Mouse (Mus musculus) splenic B cell, adult 2 months (primary cell): ENCODE measurements at regions not wholly inside any gene's neighbourhood (a gene's known extent, or its start where the extent isn't known, plus 50 kb on each side); places are given as distances from the start of the nearest gene placed in this dataset.
"Not testable (repeated sequence)": the region's sequence is repeated elsewhere in the genome, so short reads cannot be mapped to it uniquely, and the experiment has no call there.

Experiments
- DNase-seq: peaks from one replicate; pipeline ENCODE4 v3.0.0-alpha.2; 2011; ENCODE audit warnings: low read depth, low spot score
- H3K27me3 ChIP-seq: 2 replicates; pipeline ENCODE4 v1.6.1; 2012; ENCODE audit warnings: mild to moderate bottlenecking, low read length, moderate library complexity, mixed read lengths; ENCODE audit not compliant: control insufficient read depth, poor library complexity, insufficient read depth, severe bottlenecking
- H3K36me3 ChIP-seq: 2 replicates; pipeline ENCODE4 v1.6.1; 2012; ENCODE audit warnings: mild to moderate bottlenecking, low read length, moderate library complexity, mixed read lengths; ENCODE audit not compliant: control insufficient read depth, poor library complexity, insufficient read depth, severe bottlenecking

DNA sequence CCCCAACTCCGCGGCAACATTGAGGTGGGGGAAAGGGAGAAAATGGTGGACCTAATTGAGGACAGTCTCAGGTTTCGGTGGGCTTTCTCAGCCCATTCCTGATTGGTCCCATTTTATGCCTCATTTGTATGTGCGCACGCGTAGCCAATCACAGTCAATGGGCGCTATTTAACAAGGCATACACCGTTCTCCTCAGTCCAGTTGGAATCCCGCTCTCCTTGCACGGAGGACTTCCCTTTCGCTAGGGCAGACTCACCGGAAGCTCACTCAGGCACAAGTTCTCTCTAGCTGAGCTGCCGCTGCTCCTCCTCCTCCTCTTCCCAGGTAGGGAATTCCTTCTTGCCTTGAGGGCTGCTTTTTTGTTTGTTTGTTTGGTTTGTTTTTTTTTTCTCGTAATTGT lies 193.9 kb downstream of the Tpra1 start:
- no peak for DNase-seq
- Histone ChIP-seq H3K27me3 (no peaks in the 10 kb centered on the region; the same call in 1 of the 2 replicates), H3K36me3 (no peaks in the 10 kb centered on the region)

DNA sequence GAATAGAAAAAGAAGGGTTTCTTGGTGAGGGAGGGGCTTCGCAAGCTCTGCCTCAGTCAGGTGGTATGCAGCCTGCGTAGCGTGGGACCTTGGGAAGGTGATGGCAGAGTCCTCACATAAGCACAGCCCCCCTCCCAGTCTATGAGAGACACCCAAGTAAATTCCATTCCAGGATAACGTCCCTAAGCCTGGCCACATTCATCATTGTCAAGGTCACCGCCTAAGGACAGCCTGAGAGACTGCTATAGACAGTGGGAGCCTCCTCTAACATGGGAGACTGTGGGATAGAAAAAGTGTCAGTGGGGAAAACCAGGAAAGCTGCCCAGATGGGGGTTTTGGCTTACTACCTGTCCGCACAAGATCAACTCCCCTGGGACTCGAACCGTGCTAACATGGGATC lies 195.5 kb downstream of the Tpra1 start:
- DNase-seq: no peak
- H3K27me3 ChIP-seq: no peaks in the 10 kb centered on the region; the same call in 1 of the 2 replicates
- H3K36me3 ChIP-seq: no peaks in the 10 kb centered on the region

DNA sequence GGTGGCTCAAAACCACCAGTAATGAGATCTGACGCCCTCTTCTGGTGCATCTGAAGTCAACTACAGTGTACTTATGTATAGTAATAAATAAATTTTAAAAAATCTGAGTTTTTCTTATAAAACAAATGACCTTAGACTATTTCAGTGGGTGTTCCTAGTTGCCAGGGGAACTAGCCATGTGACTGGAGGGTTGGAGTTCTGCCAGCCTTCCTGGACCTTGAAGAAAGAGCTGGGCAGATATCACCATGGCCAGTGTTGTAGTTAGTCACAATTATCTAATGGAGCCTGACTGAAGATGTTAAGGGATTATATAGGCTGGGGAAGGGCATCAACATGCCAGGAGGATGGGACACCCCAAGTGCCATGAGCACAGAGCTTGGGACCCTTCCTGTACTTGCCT lies 217.2 kb downstream of the Tpra1 start:
- DNase-seq: no peak
- no peaks in the 10 kb centered on the region for H3K36me3 ChIP-seq
- no peaks in the 10 kb centered on the region for H3K27me3 ChIP-seq

DNA sequence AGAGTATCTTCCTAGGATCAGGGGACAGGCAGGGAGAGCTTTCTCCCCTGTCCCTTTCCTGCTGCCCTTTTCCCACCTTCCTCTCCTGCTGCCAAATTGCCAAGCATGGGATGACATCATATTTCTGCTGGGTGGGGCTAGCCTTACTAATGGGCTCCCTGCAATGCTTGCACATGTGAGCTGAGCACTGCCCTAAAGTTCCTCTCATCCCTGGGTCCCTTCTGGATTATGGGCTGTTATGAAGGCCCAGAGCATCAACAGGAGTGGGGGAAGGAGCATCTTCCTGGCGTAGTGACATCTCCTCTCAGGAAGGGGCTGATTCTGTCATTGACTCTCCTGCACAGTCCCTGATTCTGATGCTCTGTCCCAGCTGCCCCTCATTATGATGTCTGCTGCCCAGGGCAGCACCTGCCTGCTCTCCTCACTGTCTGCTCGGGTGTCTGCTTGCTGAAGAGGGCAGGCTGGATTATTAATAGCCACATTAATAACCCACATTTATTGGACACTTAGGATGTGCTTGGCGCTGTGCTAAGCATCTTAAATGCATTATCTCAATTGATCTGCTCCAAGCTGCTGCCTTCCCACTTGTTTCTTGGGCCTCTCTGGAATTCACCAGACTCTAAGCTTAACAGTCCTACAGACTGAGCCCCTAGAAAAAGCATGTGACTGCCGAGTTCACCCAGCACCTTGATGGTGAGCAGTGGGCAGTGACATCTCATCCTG lies 219.1 kb downstream of the Tpra1 start:
- Histone ChIP-seq H3K36me3 (no peaks in the 10 kb centered on the region), H3K27me3 (no peaks in the 10 kb centered on the region)
- no peak for DNase-seq

DNA sequence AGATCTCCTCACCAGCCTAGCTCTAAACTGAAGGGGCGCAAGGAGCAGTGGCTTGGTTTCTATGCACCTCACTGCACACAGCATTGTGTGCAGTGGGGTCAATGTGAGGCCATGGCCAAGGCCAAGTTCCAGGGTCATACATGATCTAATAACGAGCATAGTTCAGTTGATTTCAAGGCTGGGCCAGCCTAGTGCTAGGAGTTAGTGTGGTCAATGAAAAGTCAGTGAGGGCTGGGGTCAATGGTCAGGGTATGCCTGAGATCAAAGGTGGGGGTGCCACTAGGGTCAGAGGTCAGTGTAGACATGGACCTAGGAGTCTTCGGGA lies 219.7 kb downstream of the Tpra1 start:
- H3K27me3 ChIP-seq: no peaks in the 10 kb centered on the region
- DNase-seq: no peak
- no peaks in the 10 kb centered on the region for H3K36me3 ChIP-seq

DNA sequence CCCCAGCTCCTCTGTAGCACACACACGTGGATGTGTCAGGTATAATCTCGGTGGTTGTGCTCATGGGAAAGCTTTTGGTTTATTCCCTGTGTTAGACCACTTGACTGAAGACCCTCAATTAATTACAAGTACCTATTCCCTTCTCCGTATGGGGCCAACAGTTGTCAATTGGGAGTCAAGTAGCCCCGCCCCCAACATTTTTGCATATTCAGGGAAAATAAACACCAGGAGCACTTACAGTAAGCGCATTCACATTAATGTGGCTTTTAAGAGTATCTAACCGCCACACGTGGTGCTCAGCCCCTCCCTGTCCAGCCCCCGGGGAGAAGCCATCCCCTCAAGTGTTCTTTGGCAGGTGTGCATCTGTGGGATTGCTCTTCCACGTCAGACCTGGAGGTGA lies 223.9 kb downstream of the Tpra1 start:
- 0 out of 2 replicates have a peak, but pooled peaks cover 2% of the 10 kb centered on the region for H3K27me3 ChIP-seq
- no peaks in the 10 kb centered on the region for H3K36me3 ChIP-seq
- no peak for DNase-seq

DNA sequence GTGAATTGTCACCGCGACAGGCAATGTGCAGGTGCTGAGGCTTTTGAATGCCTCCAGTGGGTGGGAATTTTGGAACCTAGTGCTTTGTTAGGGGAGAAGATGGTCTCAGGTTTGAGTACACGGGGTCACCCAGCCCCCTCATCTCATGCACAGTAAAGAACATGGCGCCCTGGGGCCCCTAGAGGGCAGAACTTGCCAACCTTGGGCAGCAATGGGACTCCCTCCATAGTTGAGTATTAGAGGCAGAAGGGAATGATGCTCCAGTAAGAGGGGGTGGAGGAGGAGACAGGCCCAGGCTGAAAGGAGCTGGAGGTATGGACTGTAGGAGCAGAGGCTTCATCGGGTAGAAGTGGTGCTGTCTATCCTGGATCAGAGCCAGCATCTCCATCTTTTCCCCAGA lies 226.1 kb downstream of the Tpra1 start:
- not testable (repeated sequence) for DNase-seq, H3K27me3 ChIP-seq, H3K36me3 ChIP-seq

DNA sequence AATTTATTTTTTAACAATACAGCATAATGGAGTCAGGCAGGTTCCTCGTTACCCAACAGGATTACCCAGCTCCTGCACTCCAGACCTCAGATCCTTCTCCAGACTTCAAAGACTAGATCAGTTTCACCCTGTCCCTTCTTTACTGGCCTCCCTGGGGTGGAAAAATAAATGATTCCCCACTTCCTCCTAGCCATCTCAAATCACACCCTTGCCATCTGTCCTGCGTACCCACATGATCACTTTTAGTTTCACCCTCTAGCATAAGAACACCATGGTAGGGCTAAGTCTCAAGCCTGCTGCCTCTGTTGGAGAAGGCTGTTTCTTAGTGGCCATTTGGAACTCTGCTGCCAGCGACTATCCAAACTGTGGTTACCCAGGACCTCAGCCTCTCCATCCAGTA lies 222.0 kb downstream of the Plxna1 start:
- H3K36me3 ChIP-seq: no peaks in the 10 kb centered on the region
- no peak for DNase-seq
- H3K27me3 ChIP-seq: no peaks in the 10 kb centered on the region; the same call in 1 of the 2 replicates

DNA sequence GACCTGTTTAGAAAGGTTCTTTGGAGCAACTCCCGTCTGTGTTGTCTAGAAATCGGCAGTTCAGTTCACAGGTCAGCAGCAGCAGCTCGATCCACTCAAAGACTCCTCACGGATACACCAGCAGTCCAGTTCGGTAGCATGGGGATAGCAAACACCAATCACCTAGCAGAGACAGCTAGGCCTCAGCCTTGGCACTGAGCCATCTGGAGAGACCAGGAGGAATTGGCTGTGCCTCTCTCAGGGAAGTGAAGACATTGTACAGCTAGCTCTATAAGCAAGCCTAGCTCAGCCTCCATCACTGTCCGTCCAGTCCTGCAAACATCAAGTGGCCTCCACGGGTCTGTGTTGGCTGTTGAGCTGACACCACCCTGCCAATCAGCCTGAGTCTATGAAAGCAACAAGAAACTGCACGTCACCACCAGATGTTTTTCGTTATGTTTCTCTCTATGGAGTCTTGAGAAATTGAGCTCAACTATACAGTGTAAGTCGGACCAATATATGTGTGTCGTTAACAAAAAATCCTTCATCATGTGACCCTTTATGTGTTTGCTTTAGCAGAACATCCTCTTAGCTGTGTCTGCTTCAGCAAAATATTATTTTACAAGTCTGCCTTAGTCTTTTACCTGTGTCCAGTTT lies 209.3 kb downstream of the Plxna1 start:
- Histone ChIP-seq H3K27me3 (no peaks in the 10 kb centered on the region), H3K36me3 (no peaks in the 10 kb centered on the region)
- no peak for DNase-seq

DNA sequence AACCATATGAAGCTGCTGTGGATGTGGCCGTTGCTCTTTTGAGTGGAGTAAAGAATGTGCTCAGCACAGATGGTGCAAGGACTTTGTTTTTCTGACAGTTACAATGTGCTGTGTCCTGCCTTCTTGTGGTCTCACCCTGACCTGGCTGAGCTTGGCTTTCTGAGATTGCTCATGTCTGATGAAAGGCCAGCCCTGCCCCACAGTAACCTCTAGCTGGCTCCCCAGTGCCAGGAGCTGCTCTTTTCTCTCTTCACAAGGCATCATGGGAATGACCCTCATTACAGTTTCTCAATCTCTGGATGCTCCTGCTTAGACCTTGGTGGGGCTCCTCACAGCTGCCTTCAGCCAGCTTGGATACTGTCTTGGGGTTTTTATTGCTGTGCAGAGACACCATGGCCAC lies 204.9 kb downstream of the Plxna1 start:
- DNase-seq: no peak
- Histone ChIP-seq H3K36me3 (no peaks in the 10 kb centered on the region), H3K27me3 (no peaks in the 10 kb centered on the region)

DNA sequence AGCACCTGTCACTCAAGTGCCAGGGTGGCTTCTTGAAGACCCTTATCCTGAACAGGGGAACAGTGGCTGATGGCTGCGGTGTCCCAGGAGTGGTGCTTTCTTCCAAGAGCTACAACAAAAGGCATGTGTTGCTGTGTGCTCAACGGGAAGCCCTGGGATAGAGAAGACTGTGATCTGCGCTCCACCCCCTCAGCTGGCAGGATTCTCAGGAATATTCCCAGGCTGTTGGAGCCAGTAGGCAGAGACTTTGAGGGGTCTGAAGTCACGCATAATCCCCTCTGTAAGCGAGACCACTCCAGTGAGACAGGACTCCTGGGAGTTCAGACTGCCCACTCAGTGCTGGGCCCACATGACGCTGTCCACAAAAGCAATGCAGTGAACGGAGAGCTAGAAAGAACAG lies 202.4 kb downstream of the Plxna1 start:
- H3K27me3 ChIP-seq: no peaks in the 10 kb centered on the region
- DNase-seq: no peak
- H3K36me3 ChIP-seq: no peaks in the 10 kb centered on the region

DNA sequence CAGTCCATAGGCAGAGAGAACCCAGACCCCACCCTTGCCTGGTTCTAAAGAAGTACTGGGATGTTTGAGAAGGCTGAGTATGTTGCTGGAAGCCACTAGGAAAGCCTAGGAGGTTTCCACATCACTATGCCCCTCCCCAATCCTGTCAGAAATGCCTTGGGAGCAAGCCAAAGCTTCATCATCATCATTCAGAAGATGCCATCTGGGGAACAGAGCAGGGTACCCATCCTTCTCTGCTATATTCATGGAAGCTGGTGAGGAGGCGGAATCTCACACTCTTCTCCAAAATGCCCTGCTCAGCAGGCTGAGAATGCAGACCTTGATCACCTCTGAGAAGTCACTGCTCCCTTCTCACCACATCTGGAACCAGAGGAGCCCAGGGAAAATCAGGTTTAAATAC lies 200.7 kb downstream of the Plxna1 start:
- H3K27me3 ChIP-seq: no peaks in the 10 kb centered on the region
- no peaks in the 10 kb centered on the region for H3K36me3 ChIP-seq
- DNase-seq: no peak

DNA sequence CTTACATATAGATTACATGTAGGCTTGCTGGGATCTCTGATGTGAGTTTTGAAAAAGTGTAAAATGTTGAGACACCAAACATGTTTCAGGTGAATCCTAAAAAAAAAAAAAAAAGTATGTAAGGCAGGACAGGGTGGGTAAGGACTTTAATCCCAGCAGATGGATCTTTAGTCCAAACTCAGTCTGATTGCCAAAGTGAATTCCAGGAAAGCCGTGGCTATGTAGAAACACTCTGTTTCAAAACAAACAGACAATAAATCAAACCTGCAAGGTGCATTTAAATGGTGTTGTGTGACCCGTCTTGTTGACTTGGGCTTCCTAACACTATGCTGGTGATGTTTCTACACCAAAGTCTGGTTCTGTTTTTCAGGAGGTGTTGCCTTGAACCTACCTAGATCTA lies 192.9 kb downstream of the Plxna1 start:
- no peak for DNase-seq
- no peaks in the 10 kb centered on the region for H3K27me3 ChIP-seq

DNA sequence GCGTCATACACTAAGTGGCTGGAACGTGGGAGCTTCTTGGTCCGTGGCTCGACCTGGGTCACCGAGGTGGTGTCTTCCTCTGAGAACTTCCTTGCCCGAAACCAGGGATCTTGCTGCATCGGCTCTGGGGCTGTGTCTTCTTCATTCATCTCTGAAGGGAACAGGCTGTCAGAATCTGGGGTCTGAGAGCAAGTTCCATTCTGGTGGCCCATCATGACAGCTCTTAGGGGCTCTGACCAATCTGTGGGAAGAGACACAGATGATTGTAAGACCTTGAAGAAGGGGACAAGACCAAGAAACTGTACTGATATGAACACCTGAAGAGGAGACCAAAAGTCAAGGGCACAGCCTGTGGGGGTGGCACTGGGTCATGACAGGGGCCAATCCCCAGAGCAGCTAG lies 177.5 kb downstream of the Plxna1 start:
- not testable (repeated sequence) for H3K36me3 ChIP-seq, DNase-seq, H3K27me3 ChIP-seq

More for the DNA sequence above, 192.9 kb downstream of the Plxna1 start:
- no peaks in the 10 kb centered on the region for H3K36me3 ChIP-seq

DNA sequence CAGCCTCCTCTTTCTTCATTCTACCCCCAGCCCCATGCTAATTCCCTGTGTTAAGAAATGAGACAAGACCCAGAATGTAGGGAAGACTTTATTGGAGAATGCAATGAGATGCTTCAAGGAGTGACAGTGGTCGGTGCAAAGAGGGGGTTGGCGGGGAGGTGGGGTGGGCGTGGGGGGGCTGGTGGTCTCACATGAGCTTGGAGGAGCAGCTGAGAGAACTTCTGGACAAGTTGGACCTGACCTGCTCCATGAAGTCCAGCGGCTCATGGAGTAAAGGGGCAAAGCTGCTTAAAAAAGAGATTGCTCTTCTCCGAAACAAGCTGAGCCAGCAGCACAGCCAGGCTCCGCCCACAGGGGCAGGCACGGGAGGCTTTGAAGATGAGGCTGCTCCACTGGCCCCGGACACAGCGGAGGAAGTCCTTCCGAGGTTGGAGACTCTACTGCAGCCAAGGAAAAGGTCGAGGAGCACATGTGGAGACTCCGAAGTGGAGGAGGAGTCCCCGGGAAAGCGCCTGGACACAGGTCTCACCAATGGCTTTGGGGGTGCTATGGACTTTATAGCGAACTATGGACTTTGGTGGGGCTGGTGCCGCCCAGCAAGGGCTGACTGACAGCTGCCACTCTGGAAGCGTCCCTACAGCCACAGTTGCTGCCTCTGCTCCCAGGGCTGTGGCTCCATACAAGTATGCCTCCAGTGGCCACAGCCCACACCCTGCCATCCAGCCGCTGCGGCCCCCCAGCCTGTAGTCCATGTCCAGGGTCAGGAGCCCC lies 161.7 kb downstream of the Plxna1 start:
- H3K27me3 ChIP-seq, H3K36me3 ChIP-seq, DNase-seq: not testable (repeated sequence)
